In the genomic region with DNA sequence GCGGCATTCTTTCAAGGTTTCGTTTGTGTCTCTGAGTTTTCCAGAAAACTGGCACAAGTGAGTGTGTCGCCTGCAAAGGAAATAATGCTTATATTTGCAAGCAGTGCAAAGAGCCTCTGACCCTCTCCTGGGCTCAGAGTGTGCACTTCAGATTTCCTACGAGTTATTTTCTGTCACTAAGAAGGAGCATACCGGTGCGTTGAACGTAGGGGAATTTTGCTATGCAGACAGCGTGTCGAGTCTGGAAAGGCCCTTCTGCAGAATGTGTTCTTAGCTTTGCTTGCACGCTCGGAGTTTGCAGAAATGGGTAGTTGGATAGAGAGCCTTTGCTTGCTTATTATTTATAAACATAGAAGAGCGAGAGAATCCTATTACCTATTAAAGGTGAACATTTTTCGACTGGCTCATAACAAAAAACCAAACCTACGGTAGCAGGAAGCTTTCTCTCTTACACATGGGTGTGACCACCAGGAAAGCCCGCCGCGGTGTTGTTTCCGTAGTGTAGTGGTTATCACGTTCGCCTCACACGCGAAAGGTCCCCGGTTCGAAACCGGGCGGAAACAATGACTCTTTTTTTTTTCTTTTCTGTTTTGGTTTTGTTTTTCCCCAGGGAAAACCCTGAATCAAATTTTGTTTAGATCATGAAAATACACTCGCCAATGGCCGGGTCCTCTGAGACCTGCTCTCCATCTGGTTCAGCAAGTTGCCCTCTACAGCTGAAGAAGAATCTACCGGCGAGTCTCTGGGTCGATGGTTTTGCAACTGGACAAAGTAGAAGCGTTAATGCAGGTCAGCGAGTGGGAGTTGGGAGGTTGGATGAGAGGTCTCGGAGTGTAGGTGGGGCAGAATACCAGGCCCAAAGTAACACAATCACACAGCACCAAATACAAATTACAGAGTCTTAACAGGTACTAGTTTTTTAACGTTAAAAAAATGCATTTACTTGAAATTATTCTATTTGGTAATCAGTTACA, we compare ENCODE assay signal across 8 mouse cellular contexts. TPM values are rescaled to one million over a fixed set of nuclear protein-coding genes. Genes with fewer than 3 reads are reported as not detected.
DNase-seq lines count a peak whose midpoint lies in the region; ATAC-seq lines count a peak whose summit lies in the region.

No protein-coding gene starts in this region.

- no peaks in the 10 kb centered on the region for H3K4me1 ChIP-seq in intestine, embryonic 15.5 days (replicated peaks)
- H3K4me1 ChIP-seq in megakaryocyte, embryonic 14.5 days: peaks cover 39% of the 10 kb centered on the region

- intact Hi-C loops in gastrocnemius, postnatal 36 days (cut with DNase I): loop anchor here (5.0 to 10.0 kb wide), 5 partner anchors 172 to 1491 kb away; no protein-coding TSS in a partner anchor
- intact Hi-C loops in left cerebral cortex, postnatal 14 days (cut with DNase I): loop anchor here (1.0 to 10.0 kb wide), 3 partner anchors 52 to 1491 kb away; no protein-coding TSS in a partner anchor

- peak; percentile 60 for ATAC-seq in intestine, embryonic 15.5 days

- peak overlapping the region; percentile 46 for H3K4me3 ChIP-seq in intestine, embryonic 15.5 days (replicated peaks)
- peak overlapping the region; percentile 92 for H3K4me3 ChIP-seq in megakaryocyte, embryonic 14.5 days (replicated peaks)

- H3K4me2 ChIP-seq in intestine, embryonic 15.5 days (replicated peaks): peak overlapping the region; percentile 58

- no peaks in the 10 kb centered on the region for H3K27me3 ChIP-seq in intestine, embryonic 15.5 days (replicated peaks)
- H3K27me3 ChIP-seq in megakaryocyte, embryonic 14.5 days (replicated peaks): no peaks in the 10 kb centered on the region

- no peaks in the 10 kb centered on the region for H3K36me3 ChIP-seq in intestine, embryonic 15.5 days
- no peaks in the 10 kb centered on the region for H3K36me3 ChIP-seq in megakaryocyte, embryonic 14.5 days (replicated peaks; ENCODE audit: low read length)

- peak overlapping the region; percentile 48 for H3K9ac ChIP-seq in intestine, embryonic 15.5 days

- under 1% methylated on average over 35 of the region's 35 CpGs for WGBS in intestine, embryonic 15.5 days

- no peaks in the 10 kb centered on the region for H3K9me3 ChIP-seq in intestine, embryonic 15.5 days
- no peaks in the 10 kb centered on the region for H3K9me3 ChIP-seq in megakaryocyte, embryonic 14.5 days

- peak; percentile 83 to 89 for DNase-seq in adrenal gland, adult 18-20 months (ENCODE audit: low spot score in 2 of 2)
- peak; percentile 91 for DNase-seq in embryo, embryonic 11 days
- DNase-seq in gastrocnemius, postnatal 36 days: peak; percentile 67 to 81
- DNase-seq in left cerebral cortex, postnatal 14 days (ENCODE audit: low spot score in 2 of 2): peak; percentile 84 to 92
- DNase-seq in right cerebral cortex, postnatal 4 days: peak; percentile 92
- DNase-seq in urinary bladder, postnatal 4 days (ENCODE audit: low spot score in 2 of 2): peak; percentile 67 to 90

- H3K27ac ChIP-seq in intestine, embryonic 15.5 days: peak overlapping the region; percentile 3; the same call in 1 of the 2 replicates

RNA-seq across cellular contexts. Expression of a gene that starts 9.0 kb away (rescaled TPM):
- 10 to 100 TPM in 1 of 2 experiments, not detected in 1; 16.5 TPM for total RNA-seq in adrenal gland, adult 18-20 months (2021)
- total RNA-seq in gastrocnemius, postnatal 36 days (2021): 10 to 100 TPM; 12.2 to 13.3 TPM
- 3.0 and 7.8 TPM in 2 replicates for polyA plus RNA-seq in intestine, embryonic 15.5 days (2015; fragmentation: Nextera tagmentation; extraction: Ambion mirVana)
- 10 to 100 TPM; 38.2 to 41.7 TPM for total RNA-seq in left cerebral cortex, postnatal 14 days (2021)
- 89.8 and 975 TPM in 2 replicates for polyA plus RNA-seq in megakaryocyte, embryonic 14.5 days (2012; ENCODE audit: insufficient read depth, low replicate concordance)

RNA-seq across cellular contexts. Expression of a gene that starts 9.3 kb away (rescaled TPM):
- total RNA-seq in adrenal gland, adult 18-20 months (2021): 10 to 100 TPM; 18.0 to 23.9 TPM
- total RNA-seq in gastrocnemius, postnatal 36 days (2021): 10 to 100 TPM; 10.8 to 26.5 TPM
- 5.0 and 5.8 TPM in 2 replicates for polyA plus RNA-seq in intestine, embryonic 15.5 days (2015; fragmentation: Nextera tagmentation; extraction: Ambion mirVana)
- 10 to 100 TPM; 21.5 to 26.9 TPM for total RNA-seq in left cerebral cortex, postnatal 14 days (2021)
- 7.0 TPM in 1 of 2 replicates, not detected in the other for polyA plus RNA-seq in megakaryocyte, embryonic 14.5 days (2012; ENCODE audit: insufficient read depth, low replicate concordance)

RNA-seq across cellular contexts. Expression of a gene that starts 14.8 kb away (rescaled TPM):
- 10 to 100 TPM; 40.1 to 68.2 TPM for total RNA-seq in adrenal gland, adult 18-20 months (2021)
- total RNA-seq in gastrocnemius, postnatal 36 days (2021): 10 to 100 TPM; 28.7 to 30.9 TPM
- polyA plus RNA-seq in intestine, embryonic 15.5 days (2015; fragmentation: Nextera tagmentation; extraction: Ambion mirVana): 21.0 and 23.6 TPM in 2 replicates
- total RNA-seq in left cerebral cortex, postnatal 14 days (2021): 10 to 100 TPM; 50.0 to 57.5 TPM
- polyA plus RNA-seq in megakaryocyte, embryonic 14.5 days (2012; ENCODE audit: insufficient read depth, low replicate concordance): 304 and 570 TPM in 2 replicates

RNA-seq across cellular contexts. Expression of a gene that starts 16.4 kb away (rescaled TPM):
- 10 to 100 TPM; 11.9 to 12.2 TPM for total RNA-seq in adrenal gland, adult 18-20 months (2021)
- total RNA-seq in gastrocnemius, postnatal 36 days (2021): 10 to 100 TPM in 1 of 2 experiments, 1 to 10 TPM in 1; 8.7 to 11.6 TPM
- polyA plus RNA-seq in intestine, embryonic 15.5 days (2015; fragmentation: Nextera tagmentation; extraction: Ambion mirVana): 23.9 and 40.6 TPM in 2 replicates
- total RNA-seq in left cerebral cortex, postnatal 14 days (2021): 10 to 100 TPM; 17.8 to 20.2 TPM
- polyA plus RNA-seq in megakaryocyte, embryonic 14.5 days (2012; ENCODE audit: insufficient read depth, low replicate concordance): 24.5 and 35.7 TPM in 2 replicates

RNA-seq across cellular contexts. Expression of a gene that starts 16.7 kb away (rescaled TPM):
- total RNA-seq in adrenal gland, adult 18-20 months (2021): 10 to 100 TPM in 1 of 2 experiments, 1 to 10 TPM in 1; 8.0 to 15.6 TPM
- total RNA-seq in gastrocnemius, postnatal 36 days (2021): 1 to 10 TPM; 7.6 to 8.9 TPM
- 9.6 and 9.9 TPM in 2 replicates for polyA plus RNA-seq in intestine, embryonic 15.5 days (2015; fragmentation: Nextera tagmentation; extraction: Ambion mirVana)
- 10 to 100 TPM; 15.5 to 16.7 TPM for total RNA-seq in left cerebral cortex, postnatal 14 days (2021)
- polyA plus RNA-seq in megakaryocyte, embryonic 14.5 days (2012; ENCODE audit: insufficient read depth, low replicate concordance): 27.3 and 32.8 TPM in 2 replicates

Comparison
In these comparisons a context has a peak if more than half of its experiments do, and no peak if none do; other contexts are left out.
1. Peak in every context shown above with its lines: DNase-seq, ATAC-seq, H3K4me3 ChIP-seq and H3K27ac ChIP-seq.